Mouse (Mus musculus) spleen, adult 10 weeks (tissue): ENCODE measurements around the gene Apoa4. TPM values are rescaled to one million over a fixed set of nuclear protein-coding genes. Genes with fewer than 3 reads are reported as not detected.

Experiments used
- polyA plus RNA-seq: library from polyadenylated mRNA; stranded (reverse); fragments of 350-450 nt; fragmentation: Illumina TruSeq; extraction: RNeasy Lipid Tissue Mini Kit (QIAGEN cat#74804); gene quantifications from one replicate; pipeline ENCODE4 v1.2.3, GENCODE M21; 2015; ENCODE audit warnings: low replicate concordance; ENCODE audit not compliant: insufficient read depth

The Apoa4 gene
- 0.29 TPM for polyA plus RNA-seq

GRCm38 (mm10) chr9:46240526-46241153, at the start of gene Apoa4:
Gene Apoa4, plus strand, starts transcription at chr9:46240696.

GRCm38 (mm10) chr9:46228491-46228890, 12.0 kb upstream of the Apoa4 start, which contains the start of gene Apoa1:
Gene Apoa1, plus strand, starts transcription at chr9:46228580.

GRCm38 (mm10) chr9:46235596-46235648, 5.1 kb upstream of the Apoa4 start, which contains the start of gene Apoc3:
Gene Apoc3, minus strand, starts transcription at chr9:46235636.

GRCm38 (mm10) chr9:46268343-46268873, 27.9 kb downstream of the Apoa4 start, which contains the start of gene Apoa5:
Gene Apoa5, plus strand, starts transcription at chr9:46268633.

DNA sequence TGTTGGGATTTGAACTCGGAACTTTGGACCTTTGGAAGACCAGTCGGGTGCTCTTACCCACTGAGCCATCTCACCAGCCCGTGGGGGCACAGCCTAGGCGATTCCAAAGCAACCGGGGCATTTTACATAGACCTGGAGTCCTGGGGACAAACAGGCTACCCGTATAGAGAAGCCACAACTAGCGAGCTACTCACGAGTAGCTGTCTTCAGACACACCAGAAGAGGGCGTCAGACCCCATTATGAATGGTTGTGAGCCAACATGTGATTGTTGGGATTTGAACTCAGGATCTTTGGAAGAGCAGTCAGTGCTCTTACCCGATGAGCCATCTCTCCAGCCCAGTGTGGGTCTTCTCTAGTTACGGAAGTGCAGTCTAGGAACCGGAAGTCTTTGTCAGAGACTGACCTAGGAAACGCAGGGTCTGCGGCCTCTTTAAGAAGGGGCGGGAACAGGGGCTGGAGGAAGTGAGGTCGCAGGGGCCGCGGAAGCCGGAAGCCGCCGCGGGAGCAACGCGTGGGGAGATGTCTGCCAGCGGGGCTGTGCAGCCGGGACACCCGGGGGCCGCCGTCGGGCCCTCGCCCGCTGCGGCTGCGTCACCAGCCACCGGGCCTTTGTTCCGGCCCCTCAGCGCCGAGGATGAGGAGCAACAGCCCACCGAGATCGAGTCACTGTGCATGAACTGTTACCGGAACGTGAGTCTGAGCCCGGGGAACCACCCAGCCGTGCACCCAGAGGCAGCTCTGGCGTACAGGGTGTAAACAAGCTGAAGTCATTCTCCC, 32.4 kb downstream of the Apoa4 start, which contains the start of gene Zpr1:
Gene Zpr1 (plus strand): TSS at position 388 of the 778 bp plus-strand sequence.

DNA sequence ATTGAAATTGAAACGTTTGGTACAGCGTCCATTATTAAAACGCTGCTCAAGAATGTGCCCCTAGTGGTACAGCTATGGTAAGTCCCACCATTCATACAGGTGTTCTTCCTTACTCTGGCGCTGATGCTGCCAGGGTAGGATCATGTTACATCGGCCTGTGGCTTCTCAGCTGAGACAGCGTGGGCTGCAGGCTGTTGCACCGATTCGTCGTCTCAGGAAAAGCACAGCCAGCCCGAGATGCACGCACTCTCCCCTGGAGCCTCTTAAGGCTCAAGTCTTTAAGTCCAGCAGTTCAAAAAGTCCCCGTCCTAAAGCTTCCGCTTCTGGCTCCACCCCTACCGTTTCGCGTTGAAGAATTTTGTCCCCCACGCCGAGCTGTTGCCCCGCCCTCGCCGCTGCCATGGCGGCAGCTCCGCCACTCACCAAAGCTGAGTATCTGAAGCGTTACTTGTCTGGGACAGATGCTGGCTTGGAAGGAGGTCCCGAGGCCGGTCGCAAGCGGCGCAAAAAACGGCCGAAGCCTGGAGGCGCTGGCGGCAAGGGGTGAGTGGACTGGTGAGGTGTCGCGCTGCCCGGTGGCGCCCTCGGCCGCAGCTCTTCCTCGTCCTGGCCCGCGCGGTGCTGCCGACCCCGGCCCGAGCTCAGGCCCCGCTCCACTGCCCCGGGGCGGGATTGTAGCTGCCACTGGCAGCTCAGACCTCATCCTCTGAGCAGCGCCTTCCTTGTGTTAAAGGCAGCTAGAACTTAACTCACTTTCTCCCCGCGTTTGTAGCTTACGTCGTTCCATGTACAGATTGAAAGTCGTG, 42.3 kb downstream of the Apoa4 start, which contains the start of gene Bud13:
Gene Bud13 (plus strand): TSS at position 378 of the 806 bp plus-strand sequence.

Other genes with a start within 250 kb of the Apoa4 start
- gene Pafah1b2, start 228.0 kb upstream of the Apoa4 start, polyA plus RNA-seq, result 54.5 TPM
- 17.3 TPM for gene Sik3, start 227.9 kb upstream of the Apoa4 start, polyA plus RNA-seq
- gene Apoa1, start 12.1 kb upstream of the Apoa4 start, polyA plus RNA-seq, result not detected
- gene Apoc3, start 5.1 kb upstream of the Apoa4 start, polyA plus RNA-seq, result not detected
- not detected for gene Apoa5, start 27.9 kb downstream of the Apoa4 start, polyA plus RNA-seq
- 66.0 TPM for gene Zpr1, start 32.4 kb downstream of the Apoa4 start, polyA plus RNA-seq
- 14.8 TPM for gene Bud13, start 42.3 kb downstream of the Apoa4 start, polyA plus RNA-seq
- gene 4931429L15Rik, start 79.3 kb downstream of the Apoa4 start, polyA plus RNA-seq, result not detected